Mouse (Mus musculus) embryonic facial prominence, embryonic 10.5 days (tissue): ENCODE data around the gene Chrna3. TPM values are rescaled to one million over a fixed set of nuclear protein-coding genes. Genes with fewer than 3 reads are reported as not detected.

Experiments
- DNase-seq: peaks from one replicate; pipeline ENCODE4 v3.0.0-alpha.2; 2017; ENCODE audit warnings: low spot score
- H3K27ac ChIP-seq: fragments of 300-500 bp; sonication (generic); replicated peaks from 2 replicates; pipeline ENCODE4 v1.5.1; 2016; ENCODE audit warnings: mild to moderate bottlenecking
- H3K27me3 ChIP-seq: fragments of 300-500 bp; sonication (generic); replicated peaks from 2 replicates; pipeline ENCODE4 v1.6.1; 2016; ENCODE audit warnings: low read depth, mild to moderate bottlenecking; ENCODE audit not compliant: poor library complexity, severe bottlenecking
- H3K36me3 ChIP-seq: fragments of 300-500 bp; sonication (generic); replicated peaks from 2 replicates; pipeline ENCODE4 v1.6.1; 2016; ENCODE audit warnings: mild to moderate bottlenecking, moderate library complexity
- H3K4me1 ChIP-seq: fragments of 300-500 bp; sonication (generic); 2 replicates; pipeline ENCODE4 v1.6.1; 2016
- H3K4me3 ChIP-seq: fragments of 300-500 bp; sonication (generic); 2 replicates; pipeline ENCODE4 v1.5.1; 2016; ENCODE audit warnings: mild to moderate bottlenecking, moderate library complexity
- H3K9me3 ChIP-seq: fragments of 300-500 bp; sonication (generic); 2 replicates; pipeline ENCODE4 v1.6.1; 2016; ENCODE audit warnings: mild to moderate bottlenecking
- WGBS: fragments of 180-500 bp; shearing (Covaris S2); methylation state at CpG from one replicate; pipeline ENCODE4 v1.1.7; 2016; 5-methylcytosine and 5-hydroxymethylcytosine counted together
- polyA plus RNA-seq: library from polyadenylated mRNA; unstranded; fragments of >200 nt; fragmentation: Nextera tagmentation; extraction: Ambion mirVana; gene quantifications from 2 replicates; pipeline ENCODE4 v1.2.1, GENCODE M21; 2016

Gene Chrna3
- polyA plus RNA-seq, 1 experiment from 2014 or later = 3.1 TPM

DNA sequence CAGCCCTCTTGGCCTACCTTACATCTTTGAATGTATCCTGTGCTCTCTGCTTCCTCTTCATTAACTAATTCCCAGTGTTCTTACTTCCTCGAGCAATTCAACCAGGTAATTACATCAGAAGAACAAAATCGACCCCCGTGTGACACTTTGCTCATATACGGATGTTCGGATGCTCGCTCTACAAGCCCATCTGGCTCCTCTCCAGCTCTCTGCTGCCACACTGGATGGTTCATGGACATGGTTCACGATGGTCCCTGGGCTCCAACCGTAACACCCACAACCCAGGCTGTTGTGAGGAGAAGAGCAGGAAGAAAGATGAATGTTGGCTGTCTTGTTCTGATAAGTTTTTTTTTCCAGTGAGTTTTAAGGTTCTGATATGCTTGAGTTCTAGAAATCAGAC is 12.6 kb upstream of the Chrna3 start:
- Histone ChIP-seq H3K4me3 (no peak overlapping the region), H3K4me1 (peaks cover 4% of the 10 kb centered on the region), H3K27me3 (peaks cover 22% of the 10 kb centered on the region; the same call in 1 of the 2 replicates), H3K9me3 (no peaks in the 10 kb centered on the region), H3K27ac (no peak overlapping the region), H3K36me3 (no peaks in the 10 kb centered on the region)
- WGBS = 84% methylated on average over 8 of the region's 8 CpGs
- DNase-seq = no peak

DNA sequence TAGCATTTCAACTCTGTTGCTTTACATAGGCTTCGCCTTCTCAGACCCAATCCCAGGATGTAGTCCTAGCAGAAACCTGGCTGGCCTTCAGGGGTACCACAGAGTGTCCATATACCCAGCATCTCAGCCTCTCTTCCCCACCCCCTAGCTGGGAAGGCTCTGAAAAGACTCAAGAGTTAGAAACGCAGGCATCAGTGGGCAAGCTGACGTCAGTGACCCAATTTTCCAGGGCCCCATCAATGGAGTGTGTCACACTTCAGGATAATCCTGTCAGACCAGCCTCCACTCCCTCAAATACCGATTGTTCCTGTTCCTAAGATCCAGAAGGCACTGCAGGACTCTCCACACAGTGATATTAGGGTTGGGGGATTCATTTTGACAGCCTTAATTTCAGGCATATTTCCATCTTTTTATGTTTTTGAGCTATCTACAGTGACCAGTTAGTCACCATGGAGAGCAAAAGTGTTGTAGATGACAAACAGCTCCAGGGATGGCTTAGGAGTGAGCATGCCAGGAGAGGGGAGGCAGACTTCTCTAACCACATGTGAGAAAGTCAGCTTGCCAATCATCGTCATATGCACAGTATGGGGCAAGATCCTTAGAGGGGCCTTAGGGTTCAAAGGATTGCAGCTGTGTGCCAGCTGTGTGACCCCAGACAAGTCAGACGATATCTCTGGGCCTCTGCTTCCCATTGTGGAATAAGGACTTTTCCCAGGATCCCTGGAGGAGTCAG is 5.2 kb upstream of the Chrna3 start:
- no peaks in the 10 kb centered on the region for H3K9me3 ChIP-seq
- H3K36me3 ChIP-seq = no peaks in the 10 kb centered on the region
- H3K4me3 ChIP-seq = no peak overlapping the region
- no peak overlapping the region for H3K27ac ChIP-seq
- H3K4me1 ChIP-seq = peaks cover 1% of the 10 kb centered on the region
- 43% methylated on average over 6 of the region's 6 CpGs for WGBS
- DNase-seq = no peak
- H3K27me3 ChIP-seq = peaks cover 43% of the 10 kb centered on the region

DNA sequence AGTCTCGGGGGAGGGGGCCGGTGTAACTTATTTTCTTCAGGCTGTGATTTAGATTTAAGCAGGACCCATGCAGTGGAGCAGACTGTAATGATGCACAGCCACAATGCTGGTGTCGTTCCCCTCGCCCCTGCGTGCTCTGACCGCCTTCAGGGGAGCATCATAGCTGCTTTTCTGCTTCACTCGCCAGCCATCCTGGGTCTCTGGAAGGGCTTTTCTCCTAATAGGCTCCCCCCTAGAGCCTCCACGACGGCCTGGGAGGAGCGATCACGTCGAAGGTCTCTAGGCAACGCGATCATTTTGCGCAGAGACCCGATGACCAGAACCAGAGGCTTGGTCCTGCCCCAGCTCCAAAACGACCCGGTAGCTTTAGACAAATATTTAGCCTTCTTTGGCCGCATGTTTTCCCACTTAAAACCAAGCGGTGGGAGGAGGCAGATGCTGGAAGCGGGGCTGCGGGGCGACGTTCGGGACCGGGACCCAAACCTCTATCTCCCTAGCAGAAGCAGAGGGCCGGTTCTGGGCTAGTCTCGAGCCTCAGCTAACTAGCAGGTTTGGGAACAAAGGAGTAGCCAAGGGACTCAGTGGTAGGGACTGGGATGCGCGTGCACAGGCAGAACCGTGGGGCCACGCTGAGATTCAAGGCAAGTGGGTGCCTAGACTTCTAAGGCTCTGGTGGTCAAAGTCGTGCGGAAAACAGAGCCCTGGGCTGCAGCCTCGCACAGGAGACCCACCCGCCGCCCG is 658 bp downstream of the Chrna3 start:
- H3K27ac ChIP-seq = peak overlapping the region; percentile 45; the same call in 1 of the 2 replicates
- DNase-seq = peak; percentile 26
- no peaks in the 10 kb centered on the region for H3K36me3 ChIP-seq
- 11% methylated on average over 38 of the region's 38 CpGs for WGBS
- peaks cover 18% of the 10 kb centered on the region for H3K4me1 ChIP-seq
- no peaks in the 10 kb centered on the region for H3K9me3 ChIP-seq
- peak overlapping the region; percentile 59 for H3K4me3 ChIP-seq
- peaks cover 65% of the 10 kb centered on the region for H3K27me3 ChIP-seq

DNA sequence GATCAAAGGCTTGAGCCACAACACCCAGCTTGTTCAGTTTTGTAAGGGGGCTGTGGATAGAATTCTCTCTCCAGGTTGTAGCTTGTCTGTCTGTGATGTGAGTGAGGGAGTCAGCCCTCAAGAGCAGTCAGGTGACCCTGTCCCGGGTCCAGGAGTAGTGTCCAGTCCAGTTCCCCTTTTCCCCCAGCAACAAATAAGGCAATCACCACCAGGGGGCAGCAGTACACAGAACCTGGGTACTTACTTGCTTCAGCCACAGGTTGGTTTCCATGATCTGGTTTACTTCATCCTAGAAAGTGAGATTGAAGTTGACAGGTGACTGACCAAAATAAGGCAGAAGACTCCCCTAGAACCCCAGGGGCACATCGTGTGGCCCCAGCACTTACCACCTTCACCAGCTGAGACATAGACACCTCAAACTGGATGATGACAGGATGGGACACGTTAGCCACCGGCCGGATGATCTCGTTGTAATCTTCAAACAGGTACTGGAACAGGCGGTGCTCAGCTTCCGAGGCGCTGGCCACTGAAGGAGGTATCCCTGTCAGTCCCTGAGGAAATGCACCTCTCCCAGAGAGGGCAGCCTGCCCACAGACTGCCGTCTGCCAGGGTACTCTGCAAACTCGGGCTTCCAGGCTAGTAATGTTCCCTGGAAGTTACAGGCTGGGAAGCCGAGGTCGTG is 2.3 kb downstream of the Chrna3 start:
- 44% methylated on average over 13 of the region's 13 CpGs for WGBS
- Histone ChIP-seq H3K27me3 (peaks cover 55% of the 10 kb centered on the region), H3K9me3 (no peaks in the 10 kb centered on the region), H3K4me3 (no peak overlapping the region), H3K36me3 (no peaks in the 10 kb centered on the region), H3K4me1 (peaks cover 18% of the 10 kb centered on the region), H3K27ac (no peak overlapping the region)
- peak; percentile 88 for DNase-seq

DNA sequence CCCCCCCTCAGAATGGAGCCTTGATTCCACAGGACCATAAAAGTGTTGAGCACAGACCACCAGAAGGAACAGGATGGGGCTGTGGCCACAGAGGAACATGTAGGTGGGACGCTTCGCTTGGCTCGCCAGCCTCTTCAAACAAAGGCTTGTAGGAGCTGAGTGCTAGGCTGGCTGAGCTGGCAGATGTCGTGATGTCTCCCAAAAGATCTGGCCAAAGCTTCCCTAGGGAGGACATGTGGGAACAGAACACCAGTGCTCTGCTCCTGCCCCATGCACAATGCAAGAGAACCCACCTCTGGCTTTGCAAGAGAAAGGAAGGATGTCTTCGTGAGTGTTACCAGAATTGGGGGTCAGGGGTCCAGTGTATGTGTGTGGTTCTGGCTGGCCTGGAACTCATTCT is 3.0 kb downstream of the Chrna3 start:
- peaks cover 18% of the 10 kb centered on the region for H3K4me1 ChIP-seq
- H3K4me3 ChIP-seq = no peak overlapping the region
- H3K9me3 ChIP-seq = no peaks in the 10 kb centered on the region
- no peaks in the 10 kb centered on the region for H3K36me3 ChIP-seq
- no peak for DNase-seq
- peaks cover 52% of the 10 kb centered on the region for H3K27me3 ChIP-seq
- H3K27ac ChIP-seq = no peak overlapping the region
- 82% methylated on average over 5 of the region's 5 CpGs for WGBS

DNA sequence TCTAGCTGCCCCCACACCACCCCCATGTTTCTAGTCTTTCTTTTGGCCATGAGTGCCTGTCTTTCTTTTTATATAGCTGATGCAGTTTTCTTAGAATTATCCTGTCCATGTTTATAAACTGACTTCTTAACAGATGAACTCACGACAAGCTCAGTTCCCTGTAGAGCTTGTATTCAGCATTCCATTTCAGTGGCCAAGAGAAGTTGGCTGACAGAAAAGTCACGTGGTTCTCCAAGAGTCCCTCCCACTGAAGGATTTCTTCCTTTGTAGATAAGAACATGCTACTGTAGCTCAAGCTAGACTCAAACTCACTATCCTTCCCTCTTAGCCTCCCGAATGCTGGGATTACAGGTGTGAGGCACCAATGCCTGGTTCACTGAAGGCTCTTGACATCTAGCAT is 9.4 kb downstream of the Chrna3 start:
- no peak for DNase-seq
- no peak overlapping the region for H3K27ac ChIP-seq
- no peaks in the 10 kb centered on the region for H3K9me3 ChIP-seq
- H3K27me3 ChIP-seq = no peaks in the 10 kb centered on the region
- H3K36me3 ChIP-seq = no peaks in the 10 kb centered on the region
- peaks cover 4% of the 10 kb centered on the region; the same call in 1 of the 2 replicates for H3K4me1 ChIP-seq
- WGBS = 86% methylated on average over 3 of the region's 3 CpGs
- no peak overlapping the region for H3K4me3 ChIP-seq

DNA sequence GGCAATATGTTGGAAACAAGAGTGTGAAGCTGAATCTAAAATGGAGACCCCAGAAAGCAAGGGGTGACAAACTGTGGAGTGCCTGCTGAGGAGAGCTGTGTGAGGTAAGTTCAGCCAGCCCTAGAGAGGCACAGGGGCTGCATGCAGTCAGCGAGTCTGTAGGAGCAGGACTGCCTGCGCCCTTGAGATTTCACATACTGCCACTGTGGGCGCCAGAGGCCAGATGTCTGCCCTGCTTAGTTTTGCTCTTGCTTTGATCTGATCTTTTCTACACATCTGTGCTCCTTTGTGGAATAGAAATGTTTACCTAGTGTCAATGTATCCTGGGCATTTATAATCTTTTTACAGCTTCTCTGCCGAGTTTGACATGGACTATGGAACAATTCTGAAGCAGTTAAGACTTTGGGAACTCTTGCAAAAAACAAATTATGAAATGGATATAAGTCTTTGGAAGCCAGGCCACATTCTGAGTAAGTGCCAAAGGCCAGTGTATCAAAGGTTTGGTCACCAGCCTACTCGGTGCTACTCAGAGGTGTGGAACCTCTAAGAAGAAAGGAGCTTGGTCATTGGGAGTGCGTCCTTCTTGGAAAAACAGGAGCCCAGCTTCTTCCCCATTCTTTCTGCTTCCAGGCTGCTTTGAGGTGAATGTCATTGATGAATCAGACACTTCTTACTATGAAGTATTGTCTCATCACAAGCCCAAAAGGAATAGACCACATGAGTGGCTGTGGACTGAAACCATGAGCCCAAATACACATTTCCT is 15.6 kb downstream of the Chrna3 start:
- no peaks in the 10 kb centered on the region for H3K27me3 ChIP-seq
- H3K4me1 ChIP-seq = peaks cover 16% of the 10 kb centered on the region
- H3K4me3 ChIP-seq = no peak overlapping the region
- H3K36me3 ChIP-seq = no peaks in the 10 kb centered on the region
- 52% methylated on average over 6 of the region's 6 CpGs for WGBS
- DNase-seq = peak; percentile 26
- H3K9me3 ChIP-seq = no peaks in the 10 kb centered on the region
- no peak overlapping the region for H3K27ac ChIP-seq

DNA sequence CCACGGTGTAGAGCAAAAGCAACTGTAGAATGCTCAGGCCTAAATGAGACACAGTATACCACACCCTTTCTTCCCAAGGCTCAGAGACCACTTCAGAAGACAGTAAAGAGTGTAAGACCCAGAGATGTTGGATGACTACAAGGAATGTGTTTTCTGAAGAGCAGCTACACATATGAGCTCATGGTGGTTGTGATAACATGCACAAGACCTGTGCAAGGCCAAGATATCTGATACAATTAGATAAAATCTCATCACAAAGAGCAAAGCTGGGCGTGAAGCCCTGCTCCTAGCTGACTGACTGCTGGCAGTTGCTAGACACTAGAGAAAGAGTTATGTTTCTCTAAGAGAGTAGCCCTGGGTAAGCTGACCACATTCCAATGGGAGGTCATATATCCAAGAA is 16.7 kb downstream of the Chrna3 start:
- H3K27ac ChIP-seq = no peak overlapping the region
- no peaks in the 10 kb centered on the region for H3K27me3 ChIP-seq
- 91% methylated on average over 2 of the region's 2 CpGs for WGBS
- H3K4me3 ChIP-seq = no peak overlapping the region
- DNase-seq = no peak
- H3K4me1 ChIP-seq = peaks cover 13% of the 10 kb centered on the region
- no peaks in the 10 kb centered on the region for H3K36me3 ChIP-seq
- no peaks in the 10 kb centered on the region for H3K9me3 ChIP-seq

DNA sequence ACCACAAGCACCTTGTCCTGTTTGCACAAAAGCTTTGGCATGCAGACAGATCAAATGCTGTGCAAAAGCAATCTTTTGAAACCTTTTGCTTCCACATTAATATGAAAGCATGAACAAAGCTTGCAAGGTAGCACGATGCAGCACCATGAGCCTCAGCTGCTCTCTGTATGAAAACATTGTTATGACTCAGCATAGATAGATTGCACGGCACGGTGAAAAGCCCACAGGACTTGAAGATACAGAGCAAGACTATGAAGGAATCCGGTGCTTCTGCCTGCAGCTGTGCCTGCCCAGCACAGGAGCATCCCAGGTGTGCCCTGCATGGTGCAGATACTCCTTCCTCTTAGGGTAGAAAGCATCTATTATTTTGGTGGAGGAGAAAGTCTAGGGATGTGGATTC is 22.8 kb downstream of the Chrna3 start:
- Histone ChIP-seq H3K9me3 (no peaks in the 10 kb centered on the region), H3K4me3 (no peak overlapping the region), H3K27ac (no peak overlapping the region), H3K4me1 (no peaks in the 10 kb centered on the region), H3K27me3 (no peaks in the 10 kb centered on the region), H3K36me3 (no peaks in the 10 kb centered on the region)
- WGBS = 85% methylated on average over 4 of the region's 4 CpGs
- no peak for DNase-seq

DNA sequence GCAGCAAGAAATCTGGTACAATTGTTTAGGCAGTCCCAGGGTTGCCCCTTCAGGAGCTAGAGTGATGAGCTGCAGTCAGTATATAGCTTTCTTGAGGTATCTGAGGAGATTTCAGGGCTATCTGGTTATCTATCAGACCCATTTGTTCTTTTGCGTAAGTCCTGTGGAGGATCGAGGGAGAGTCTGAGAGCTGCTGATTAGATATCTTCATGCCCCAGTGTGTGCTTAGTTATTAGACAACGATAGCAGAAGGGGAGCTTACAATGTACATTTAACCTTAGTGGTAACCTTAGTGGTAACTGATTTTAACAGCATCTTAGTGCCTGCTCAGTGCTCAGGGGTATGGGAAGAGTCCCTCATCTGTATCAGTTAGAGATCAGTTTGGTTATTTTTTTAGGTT is 30.7 kb downstream of the Chrna3 start:
- no peaks in the 10 kb centered on the region for H3K9me3 ChIP-seq
- DNase-seq = no peak
- H3K4me3 ChIP-seq = no peak overlapping the region
- H3K36me3 ChIP-seq = no peaks in the 10 kb centered on the region
- peaks cover 4% of the 10 kb centered on the region; the same call in 1 of the 2 replicates for H3K4me1 ChIP-seq
- H3K27me3 ChIP-seq = no peaks in the 10 kb centered on the region
- H3K27ac ChIP-seq = no peak overlapping the region
- 91% methylated on average over 3 of the region's 3 CpGs for WGBS

DNA sequence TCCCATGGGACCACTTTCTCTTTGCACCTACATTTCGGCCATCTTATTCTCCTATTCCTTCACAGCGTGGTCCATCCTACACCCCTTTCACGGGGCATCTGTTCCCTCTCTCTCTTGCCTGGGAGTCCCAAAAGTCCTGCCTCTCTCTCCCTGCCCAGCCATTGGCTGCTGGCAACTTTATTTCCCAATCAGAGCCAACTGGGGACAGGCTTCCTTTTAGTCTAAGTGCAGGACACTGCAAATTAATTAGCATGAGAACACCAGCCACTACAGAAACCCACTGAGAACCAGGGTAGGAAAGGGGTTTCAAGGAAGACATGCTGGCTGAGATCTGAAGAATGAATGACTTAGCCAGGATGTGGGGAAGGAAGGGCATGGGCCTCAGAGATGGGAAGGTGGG is 32.0 kb downstream of the Chrna3 start:
- Histone ChIP-seq H3K4me1 (peaks cover 4% of the 10 kb centered on the region; the same call in 1 of the 2 replicates), H3K36me3 (no peaks in the 10 kb centered on the region), H3K27ac (no peak overlapping the region), H3K4me3 (no peak overlapping the region), H3K9me3 (no peaks in the 10 kb centered on the region), H3K27me3 (no peaks in the 10 kb centered on the region)
- 45% methylated on average over 3 of the region's 3 CpGs for WGBS
- DNase-seq = no peak

DNA sequence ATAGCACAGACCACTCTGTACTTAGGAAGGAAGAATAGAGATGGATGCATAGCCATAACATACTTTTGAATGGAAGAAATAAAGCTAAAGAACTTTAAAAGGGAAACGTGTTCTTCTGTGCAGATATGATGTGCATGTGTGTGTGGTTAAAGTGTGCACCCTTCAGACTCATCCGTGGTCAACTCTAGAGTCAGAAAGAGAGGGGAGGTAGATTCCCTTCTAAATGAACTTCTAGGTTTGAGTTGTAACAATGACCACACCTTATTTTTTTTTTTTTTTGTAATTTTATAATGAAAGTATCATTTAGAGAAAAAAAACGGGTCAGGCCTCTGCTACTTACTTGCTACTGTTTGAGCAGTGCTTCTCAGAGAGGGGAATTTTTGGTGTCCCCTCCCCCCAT is 36.0 kb downstream of the Chrna3 start:
- DNase-seq = no peak
- H3K27me3 ChIP-seq = 0 out of 2 replicates have a peak, but pooled peaks cover 3% of the 10 kb centered on the region
- WGBS = 83% methylated on average over 3 of the region's 3 CpGs
- H3K36me3 ChIP-seq = no peaks in the 10 kb centered on the region
- no peak overlapping the region for H3K27ac ChIP-seq
- H3K9me3 ChIP-seq = no peaks in the 10 kb centered on the region
- H3K4me3 ChIP-seq = no peak overlapping the region
- H3K4me1 ChIP-seq = peaks cover 4% of the 10 kb centered on the region; the same call in 1 of the 2 replicates
